Mouse (Mus musculus) embryo, embryonic 10.5 days (tissue): ENCODE results near the gene Arhgap8.

Experiments
- DNase-seq: peaks from one replicate; pipeline ENCODE4 v3.0.0-alpha.2; 2015; ENCODE audit warnings: low spot score

Gene Arhgap8

DNA sequence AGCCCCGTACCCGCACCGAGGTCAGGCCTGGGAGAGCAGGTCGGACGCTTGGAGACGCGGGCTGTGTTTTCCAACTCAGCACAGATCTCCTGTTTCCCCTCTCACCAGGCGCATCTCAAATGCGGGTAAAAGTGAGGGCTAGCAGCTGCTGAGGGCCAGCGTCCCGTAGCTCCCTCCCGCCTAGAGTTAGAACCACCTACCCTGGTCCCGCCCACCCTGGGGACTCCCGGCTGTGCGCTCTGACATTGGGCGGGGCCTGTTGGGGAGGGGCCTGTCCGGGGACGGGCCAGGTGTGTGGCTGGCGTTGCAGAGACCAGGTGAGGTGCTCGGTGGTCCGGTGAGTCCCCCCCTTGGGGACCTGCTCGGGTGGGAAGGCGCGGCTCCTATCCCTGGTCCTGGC, at the start of gene Arhgap8:
TSS of gene Arhgap8 (plus strand) at position 262 of the 400 bp plus-strand sequence.
- DNase-seq: no peak

GRCm38 (mm10) chr15:84670657-84671055, 49.2 kb upstream of the Arhgap8 start:
- no peak for DNase-seq

DNA sequence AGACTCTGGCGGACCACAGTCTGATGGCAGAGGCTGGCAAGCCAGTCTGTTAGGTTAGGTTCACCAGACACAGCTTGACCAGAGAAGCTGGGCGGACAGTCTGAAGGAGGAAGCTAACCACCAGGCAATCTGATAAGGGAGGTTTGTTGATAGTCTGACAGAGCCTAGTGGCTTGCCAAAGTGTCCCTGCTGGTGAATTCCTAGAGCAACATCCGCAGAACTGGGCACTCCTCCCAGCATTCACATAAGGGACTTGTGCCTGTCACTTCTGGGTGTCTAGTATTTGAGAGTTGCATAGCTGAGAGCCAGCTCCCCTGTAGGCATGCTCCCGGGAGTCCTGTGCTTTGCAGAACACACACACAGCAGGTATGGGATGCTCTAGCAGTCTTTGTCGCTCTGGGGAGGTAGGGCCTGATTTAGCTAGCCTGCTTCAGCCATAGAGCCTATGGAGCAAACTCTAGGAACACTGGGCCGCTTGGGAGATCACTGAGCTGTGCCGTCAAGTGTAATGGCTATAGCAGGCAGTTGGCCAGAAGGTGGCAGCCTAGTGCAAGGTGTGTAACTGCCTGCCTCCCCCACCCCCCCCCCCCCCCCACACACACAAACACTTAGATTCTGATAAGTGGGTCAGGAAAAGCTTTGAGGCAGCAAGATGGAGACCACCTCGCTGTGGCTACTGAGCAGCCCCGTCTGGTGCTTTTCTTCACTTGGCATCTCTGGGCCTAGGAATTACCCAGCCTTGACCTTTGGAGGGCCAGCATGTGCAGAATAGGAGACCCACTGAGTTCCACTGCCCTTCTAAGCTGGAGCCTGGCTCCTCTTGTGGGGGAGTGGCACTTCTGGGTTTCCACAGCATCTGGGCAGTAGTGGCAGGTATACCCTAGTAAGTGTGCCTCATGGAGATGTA, 48.2 kb upstream of the Arhgap8 start:
- DNase-seq: peak; percentile 64

DNA sequence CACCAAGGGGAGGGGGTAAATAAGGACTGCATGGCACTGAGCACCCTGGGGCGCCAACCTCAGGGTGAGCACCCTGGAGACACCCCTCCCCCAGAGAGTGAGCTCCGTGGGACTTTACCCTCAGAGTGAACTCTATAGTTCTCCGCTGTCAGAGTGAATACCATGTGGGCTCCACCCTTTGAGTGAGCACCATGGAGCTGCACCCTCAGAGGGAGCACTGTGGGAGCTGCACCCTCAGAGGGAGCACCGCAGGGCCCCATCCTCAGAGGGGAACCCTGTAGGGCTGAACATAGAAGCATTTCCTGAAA, 47.6 kb upstream of the Arhgap8 start:
- DNase-seq: no peak

DNA sequence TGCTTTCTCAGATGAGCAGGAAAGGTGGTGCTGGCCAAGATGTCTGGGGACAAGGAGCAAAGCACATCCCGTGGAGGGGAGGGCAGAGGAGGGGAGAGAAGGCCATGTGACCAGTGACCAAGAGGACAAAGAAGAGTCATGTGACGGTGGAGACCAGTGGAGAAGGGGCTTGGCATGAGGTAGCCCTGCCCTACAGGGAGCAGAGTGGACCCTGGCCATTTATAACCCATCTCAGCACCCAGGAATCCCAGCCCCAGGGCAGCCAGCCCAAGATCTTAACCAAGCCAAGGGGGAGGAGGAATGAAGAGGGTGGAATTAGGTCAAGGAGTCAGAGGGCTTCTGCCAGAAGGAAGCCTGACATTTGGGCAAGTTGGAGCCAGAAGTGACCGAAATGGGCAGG, 47.2 kb upstream of the Arhgap8 start:
- DNase-seq: no peak

- DNase-seq: peak; percentile 39
These were observed 45.4 kb upstream of the Arhgap8 start for GRCm38 (mm10) chr15:84674329-84675067.

- DNase-seq: no peak
These were observed 44.5 kb upstream of the Arhgap8 start for GRCm38 (mm10) chr15:84675317-84675716.

- DNase-seq: no peak
These were observed 41.9 kb upstream of the Arhgap8 start for GRCm38 (mm10) chr15:84677943-84678342.

DNA sequence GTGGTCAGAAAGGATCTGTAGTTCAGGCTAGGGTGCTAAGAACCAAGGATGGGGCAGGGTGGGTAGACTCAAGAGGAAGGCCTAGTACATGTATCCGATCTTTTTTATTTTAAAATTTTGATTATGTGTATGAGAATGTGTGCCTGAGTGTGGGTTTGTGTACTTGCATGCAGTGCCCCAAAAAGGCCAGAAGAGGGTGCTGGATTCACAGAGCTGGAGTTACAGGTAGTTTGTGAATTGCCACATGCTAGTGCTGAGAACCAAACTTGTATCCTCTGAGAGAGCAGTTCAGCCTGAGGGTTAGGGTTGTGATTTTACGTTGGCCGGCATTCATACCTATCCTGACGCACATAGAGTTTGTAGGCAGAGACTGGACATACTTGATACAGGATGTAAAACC, 40.8 kb upstream of the Arhgap8 start:
- no peak for DNase-seq

DNA sequence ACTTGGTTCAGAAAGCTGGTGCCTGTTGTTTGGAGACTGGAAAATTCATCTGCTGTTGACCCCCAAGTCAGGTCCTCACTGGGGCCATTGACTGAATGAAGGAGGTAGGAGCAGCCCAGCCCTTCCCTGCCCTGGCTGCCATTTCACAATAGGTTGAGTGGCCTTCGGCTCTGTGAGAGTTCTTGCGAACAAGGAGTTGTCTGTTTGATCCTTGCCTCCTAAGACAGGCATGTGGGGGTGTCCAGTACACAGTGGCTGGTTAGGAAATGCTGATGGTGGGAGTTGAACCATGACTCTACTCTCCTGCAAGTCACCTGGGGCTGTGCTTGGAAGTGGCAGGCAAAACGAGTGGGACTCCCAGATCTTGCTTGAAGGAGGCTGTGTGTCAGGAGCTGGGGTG, 40.1 kb upstream of the Arhgap8 start:
- no peak for DNase-seq

DNA sequence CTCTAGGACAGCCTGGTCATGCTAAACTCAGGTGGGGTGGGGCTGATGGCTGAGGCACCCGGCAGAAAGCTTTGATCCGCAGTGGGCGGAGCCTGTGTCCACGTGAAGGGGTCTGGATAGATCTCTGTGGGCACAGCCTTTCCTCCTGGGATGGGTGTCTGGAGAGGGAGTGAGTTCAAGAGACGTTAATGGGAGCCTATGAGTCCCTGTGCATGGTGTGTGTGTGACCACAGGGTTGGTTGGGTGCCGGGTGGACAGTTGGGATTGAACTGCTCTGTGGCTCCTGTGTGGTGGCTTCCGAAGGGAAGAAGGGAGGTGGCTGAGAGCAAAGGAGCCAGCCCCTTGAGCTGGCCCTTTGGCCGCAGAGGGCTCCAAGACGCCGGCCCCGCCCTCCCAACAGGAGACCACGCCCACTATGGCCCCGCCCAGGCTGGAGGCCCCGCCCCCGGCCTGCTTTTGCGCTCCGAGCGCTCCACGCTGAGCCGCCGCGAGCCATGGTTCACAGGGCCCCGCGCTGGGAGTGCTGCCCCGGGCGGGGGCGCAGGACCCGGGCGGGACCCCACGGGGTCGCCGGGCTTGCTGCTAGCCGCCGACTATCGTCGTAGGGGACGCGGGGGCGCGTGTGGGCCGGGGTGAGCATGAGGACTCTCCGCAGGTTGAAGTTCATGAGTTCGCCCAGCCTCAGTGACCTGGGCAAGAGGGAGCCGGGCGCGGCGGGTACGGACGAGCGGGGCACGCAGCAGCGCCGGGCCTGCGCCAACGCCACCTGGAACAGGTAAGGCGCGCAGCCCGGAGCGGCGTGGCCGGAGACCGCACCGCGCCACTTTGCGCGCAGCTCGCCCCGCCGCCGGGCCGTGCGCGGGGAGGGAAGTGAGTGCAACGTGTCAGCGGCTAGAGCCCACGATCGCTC, 39.1 kb upstream of the Arhgap8 start:
- DNase-seq: peak; percentile 93

GRCm38 (mm10) chr15:84681455-84682193, 38.2 kb upstream of the Arhgap8 start:
- peak; percentile 79 for DNase-seq

DNA sequence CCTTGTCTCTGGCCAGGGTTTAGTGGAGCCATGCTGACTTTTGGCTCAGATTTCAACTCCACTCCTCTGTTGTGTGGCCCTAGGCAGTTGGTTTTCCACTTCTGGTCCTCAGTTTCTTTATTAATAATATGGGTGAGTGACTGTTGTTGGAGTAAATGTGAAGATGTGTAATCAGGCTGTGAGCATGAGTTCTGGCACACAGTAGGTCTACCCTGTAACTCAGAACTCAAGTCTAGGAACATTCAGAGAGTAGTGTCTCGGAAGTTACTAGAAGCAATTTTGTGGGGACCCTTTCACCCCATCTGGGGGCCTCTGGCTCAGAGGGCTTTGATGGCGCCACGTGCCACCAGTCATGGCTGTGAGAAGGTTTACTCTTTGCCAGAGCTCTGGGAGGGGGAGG, 37.6 kb upstream of the Arhgap8 start:
- no peak for DNase-seq

GRCm38 (mm10) chr15:84682821-84683220, 37.0 kb upstream of the Arhgap8 start:
- no peak for DNase-seq

- no peak for DNase-seq
These were observed 35.3 kb upstream of the Arhgap8 start for GRCm38 (mm10) chr15:84684520-84684919.

DNA sequence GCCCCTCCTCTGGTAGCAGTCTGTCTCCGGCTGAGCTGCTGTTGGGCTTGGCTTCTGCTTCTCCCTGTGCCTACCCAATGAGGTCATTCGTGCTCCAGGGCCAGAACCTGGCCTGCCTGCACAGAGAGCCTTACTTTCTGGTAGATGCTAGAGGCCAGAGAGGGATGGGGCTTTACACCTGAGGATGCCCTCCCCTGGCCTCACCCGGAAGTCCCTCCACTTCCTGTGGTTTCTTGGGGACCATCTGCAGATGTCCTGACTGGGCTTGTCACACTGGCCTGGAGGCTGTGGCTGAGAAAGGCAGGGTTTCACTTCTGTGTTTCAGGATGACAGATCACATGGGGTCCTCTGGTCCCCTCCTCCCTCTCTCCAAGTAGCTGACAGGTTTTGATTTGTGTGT, 34.4 kb upstream of the Arhgap8 start:
- no peak for DNase-seq

DNA sequence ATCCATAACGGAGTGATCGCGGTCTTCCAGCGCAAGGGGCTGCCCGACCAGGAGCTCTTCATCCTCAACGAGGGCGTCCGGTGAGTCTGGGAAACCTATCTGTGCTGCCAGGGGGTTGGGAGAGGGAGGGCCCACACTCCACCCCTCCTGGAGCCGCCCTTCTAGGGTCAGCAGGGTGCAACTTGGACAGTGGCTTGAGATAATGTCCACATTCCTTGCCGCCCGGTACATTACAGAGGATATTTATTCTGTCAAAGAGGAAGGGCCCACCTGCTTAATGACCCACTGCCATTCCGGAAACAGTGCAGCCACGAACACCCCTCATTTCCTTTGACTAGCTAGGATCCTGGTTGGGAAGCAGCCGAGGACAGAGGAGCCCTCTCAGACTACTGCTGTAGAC, 31.9 kb upstream of the Arhgap8 start:
- no peak for DNase-seq

DNA sequence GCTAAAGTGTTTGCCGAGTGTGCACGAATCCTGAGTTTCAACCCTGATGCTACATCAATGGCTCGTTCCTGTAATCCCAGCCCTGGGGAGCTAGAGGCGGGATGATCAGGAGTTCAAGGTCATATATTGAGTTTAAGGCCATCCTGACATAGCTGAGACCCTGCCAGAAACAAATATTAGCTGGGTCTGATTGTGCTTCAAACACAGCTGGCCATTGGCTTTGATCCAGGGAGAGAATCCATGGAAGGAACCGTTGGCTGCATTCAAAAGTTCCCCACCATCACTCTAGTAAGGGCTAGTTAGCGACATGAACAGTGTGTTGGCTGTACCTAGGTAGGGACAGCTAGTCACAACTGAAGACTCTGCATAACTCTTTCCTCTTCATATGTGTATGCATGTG, 30.5 kb upstream of the Arhgap8 start:
- no peak for DNase-seq

- no peak for DNase-seq
These were observed 28.3 kb upstream of the Arhgap8 start for GRCm38 (mm10) chr15:84691513-84691912.

DNA sequence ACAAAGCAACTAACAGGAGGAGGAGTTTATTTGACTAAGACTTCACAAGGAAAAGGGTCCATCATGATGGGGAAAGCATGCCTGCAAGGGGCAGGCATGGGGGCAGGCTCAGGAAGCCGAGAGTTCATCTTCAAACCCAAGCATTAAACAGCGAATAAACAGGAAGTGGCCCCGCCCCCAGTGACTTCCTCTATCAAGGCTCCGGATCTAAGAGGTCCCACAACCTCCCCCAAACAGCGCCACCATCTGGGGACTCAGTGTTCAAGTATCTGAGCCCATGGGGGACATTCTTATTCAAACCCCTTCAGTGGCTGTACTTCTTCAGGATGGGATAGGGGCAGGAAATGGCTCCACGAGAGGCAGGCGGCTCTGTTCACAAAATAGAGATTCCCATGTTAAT, 27.2 kb upstream of the Arhgap8 start:
- DNase-seq: no peak

GRCm38 (mm10) chr15:84696021-84696420, 23.8 kb upstream of the Arhgap8 start:
- no peak for DNase-seq

DNA sequence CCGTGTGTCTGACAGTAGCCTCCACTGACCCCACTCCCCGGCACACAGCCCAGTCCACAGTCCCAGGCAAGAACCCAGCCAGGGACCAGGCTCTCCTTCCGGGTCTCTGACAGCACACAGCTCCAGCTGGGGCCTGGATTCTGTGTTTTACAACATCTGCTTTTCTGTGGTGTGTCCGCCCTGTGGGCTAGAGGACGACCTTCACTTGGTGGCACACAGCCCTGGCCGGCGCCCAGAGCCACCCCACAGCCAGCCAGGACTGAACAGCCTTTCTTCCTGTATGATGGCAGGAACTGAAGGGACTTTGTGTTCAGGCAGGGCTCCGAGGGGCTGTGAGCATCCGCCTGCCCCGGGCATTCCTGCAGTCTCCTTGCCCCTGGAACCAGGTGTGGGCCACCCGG, 22.2 kb upstream of the Arhgap8 start:
- no peak for DNase-seq
